Mouse (Mus musculus) embryonic facial prominence, embryonic 10.5 days (tissue): ENCODE measurements around the gene Gpnmb. TPM values are rescaled to one million over a fixed set of nuclear protein-coding genes. Genes with fewer than 3 reads are reported as not detected.
A peak's percentile ranks its signal among the peaks of the same experiment; 100 is the strongest.

ENCODE experiments used
- DNase-seq: peaks from one replicate; pipeline ENCODE4 v3.0.0-alpha.2; 2017; ENCODE audit warnings: low spot score
- H3K27ac ChIP-seq: fragments of 300-500 bp; sonication (generic); replicated peaks from 2 replicates; pipeline ENCODE4 v1.5.1; 2016; ENCODE audit warnings: mild to moderate bottlenecking
- H3K27me3 ChIP-seq: fragments of 300-500 bp; sonication (generic); replicated peaks from 2 replicates; pipeline ENCODE4 v1.6.1; 2016; ENCODE audit warnings: low read depth, mild to moderate bottlenecking; ENCODE audit not compliant: poor library complexity, severe bottlenecking
- H3K36me3 ChIP-seq: fragments of 300-500 bp; sonication (generic); replicated peaks from 2 replicates; pipeline ENCODE4 v1.6.1; 2016; ENCODE audit warnings: mild to moderate bottlenecking, moderate library complexity
- H3K4me1 ChIP-seq: fragments of 300-500 bp; sonication (generic); 2 replicates; pipeline ENCODE4 v1.6.1; 2016
- H3K4me3 ChIP-seq: fragments of 300-500 bp; sonication (generic); 2 replicates; pipeline ENCODE4 v1.5.1; 2016; ENCODE audit warnings: mild to moderate bottlenecking, moderate library complexity
- H3K9me3 ChIP-seq: fragments of 300-500 bp; sonication (generic); 2 replicates; pipeline ENCODE4 v1.6.1; 2016; ENCODE audit warnings: mild to moderate bottlenecking
- WGBS: fragments of 180-500 bp; shearing (Covaris S2); methylation state at CpG from one replicate; pipeline ENCODE4 v1.1.7; 2016; 5-methylcytosine and 5-hydroxymethylcytosine counted together
- polyA plus RNA-seq: library from polyadenylated mRNA; unstranded; fragments of >200 nt; fragmentation: Nextera tagmentation; extraction: Ambion mirVana; gene quantifications from 2 replicates; pipeline ENCODE4 v1.2.1, GENCODE M21; 2016

The Gpnmb gene
- polyA plus RNA-seq, 1 experiment from 2014 or later = 2.7 TPM

- Histone ChIP-seq H3K9me3 (no peaks in the 10 kb centered on the region), H3K4me1 (peaks cover 18% of the 10 kb centered on the region), H3K27ac (peak within 1 kb of the TSS; percentile 93), H3K36me3 (peaks cover 7% of the 10 kb centered on the region), H3K4me3 (peak within 1 kb of the TSS; percentile 95), H3K27me3 (no peaks in the 10 kb centered on the region)
- DNase-seq = peak; percentile 94
- under 1% methylated on average over 49 of the region's 49 CpGs for WGBS
Observed at GRCm38 (mm10) chr6:49073304-49074116, 37.2 kb downstream of the Gpnmb start, which contains the start of gene Malsu1. TSS of gene Malsu1 (plus strand) at chr6:49073795.

GRCm38 (mm10) chr6:49074117-49074490 lies 37.8 kb downstream of the Gpnmb start:
- H3K9me3 ChIP-seq = no peaks in the 10 kb centered on the region
- H3K27ac ChIP-seq = peak overlapping the region; percentile 93
- peak overlapping the region; percentile 95 for H3K4me3 ChIP-seq
- under 1% methylated on average over 19 of the region's 19 CpGs for WGBS
- peaks cover 11% of the 10 kb centered on the region for H3K36me3 ChIP-seq
- no peaks in the 10 kb centered on the region for H3K27me3 ChIP-seq
- peaks cover 18% of the 10 kb centered on the region for H3K4me1 ChIP-seq
- no peak for DNase-seq

GRCm38 (mm10) chr6:49077894-49078293 lies 41.5 kb downstream of the Gpnmb start:
- DNase-seq = no peak
- Histone ChIP-seq H3K27me3 (no peaks in the 10 kb centered on the region), H3K27ac (no peak overlapping the region), H3K9me3 (no peaks in the 10 kb centered on the region), H3K4me3 (no peak overlapping the region), H3K4me1 (peaks cover 17% of the 10 kb centered on the region), H3K36me3 (peaks cover 36% of the 10 kb centered on the region)
- 83% methylated on average over 2 of the region's 2 CpGs for WGBS

GRCm38 (mm10) chr6:49079313-49079712 lies 43.0 kb downstream of the Gpnmb start:
- Histone ChIP-seq H3K27ac (no peak overlapping the region), H3K27me3 (no peaks in the 10 kb centered on the region), H3K4me3 (no peak overlapping the region), H3K9me3 (no peaks in the 10 kb centered on the region), H3K36me3 (peaks cover 50% of the 10 kb centered on the region), H3K4me1 (peaks cover 11% of the 10 kb centered on the region)
- no peak for DNase-seq
- WGBS = 89% methylated on average over 1 of the region's 1 CpGs

GRCm38 (mm10) chr6:49083008-49083407 lies 46.7 kb downstream of the Gpnmb start:
- WGBS = 92% methylated on average over 4 of the region's 4 CpGs
- Histone ChIP-seq H3K9me3 (no peaks in the 10 kb centered on the region), H3K4me1 (no peaks in the 10 kb centered on the region), H3K27ac (no peak overlapping the region), H3K4me3 (no peak overlapping the region), H3K36me3 (peaks cover 82% of the 10 kb centered on the region), H3K27me3 (no peaks in the 10 kb centered on the region)
- no peak for DNase-seq

GRCm38 (mm10) chr6:49094968-49095367 lies 58.6 kb downstream of the Gpnmb start:
- no peaks in the 10 kb centered on the region for H3K4me1 ChIP-seq
- H3K4me3 ChIP-seq = no peak overlapping the region
- WGBS = 92% methylated on average over 10 of the region's 10 CpGs
- no peaks in the 10 kb centered on the region for H3K9me3 ChIP-seq
- H3K27me3 ChIP-seq = no peaks in the 10 kb centered on the region
- H3K36me3 ChIP-seq = peaks cover 100% of the 10 kb centered on the region
- no peak for DNase-seq
- H3K27ac ChIP-seq = no peak overlapping the region

GRCm38 (mm10) chr6:49096421-49096820 lies 60.1 kb downstream of the Gpnmb start:
- DNase-seq = no peak
- peaks cover 100% of the 10 kb centered on the region for H3K36me3 ChIP-seq
- no peak overlapping the region for H3K4me3 ChIP-seq
- no peaks in the 10 kb centered on the region for H3K27me3 ChIP-seq
- 90% methylated on average over 7 of the region's 7 CpGs for WGBS
- no peaks in the 10 kb centered on the region for H3K4me1 ChIP-seq
- H3K9me3 ChIP-seq = no peaks in the 10 kb centered on the region
- no peak overlapping the region for H3K27ac ChIP-seq

GRCm38 (mm10) chr6:49096933-49097461 lies 60.7 kb downstream of the Gpnmb start:
- WGBS = 80% methylated on average over 13 of the region's 13 CpGs
- Histone ChIP-seq H3K4me3 (no peak overlapping the region), H3K27ac (no peak overlapping the region), H3K27me3 (no peaks in the 10 kb centered on the region), H3K9me3 (no peaks in the 10 kb centered on the region), H3K4me1 (no peaks in the 10 kb centered on the region), H3K36me3 (peaks cover 100% of the 10 kb centered on the region)
- DNase-seq = no peak

- Histone ChIP-seq H3K4me1 (no peaks in the 10 kb centered on the region), H3K9me3 (no peaks in the 10 kb centered on the region), H3K4me3 (no peak overlapping the region), H3K27ac (no peak overlapping the region), H3K27me3 (no peaks in the 10 kb centered on the region), H3K36me3 (peaks cover 100% of the 10 kb centered on the region)
- no peak for DNase-seq
- WGBS = 90% methylated on average over 5 of the region's 5 CpGs
Observed at GRCm38 (mm10) chr6:49097596-49098110, 61.3 kb downstream of the Gpnmb start.

- Histone ChIP-seq H3K36me3 (peaks cover 100% of the 10 kb centered on the region), H3K27ac (no peak overlapping the region), H3K4me1 (no peaks in the 10 kb centered on the region), H3K4me3 (no peak overlapping the region), H3K9me3 (no peaks in the 10 kb centered on the region), H3K27me3 (no peaks in the 10 kb centered on the region)
- no peak for DNase-seq
- 84% methylated on average over 1 of the region's 1 CpGs for WGBS
Observed at GRCm38 (mm10) chr6:49099086-49099485, 62.7 kb downstream of the Gpnmb start.

- Histone ChIP-seq H3K36me3 (peaks cover 100% of the 10 kb centered on the region), H3K27me3 (no peaks in the 10 kb centered on the region), H3K4me1 (no peaks in the 10 kb centered on the region), H3K27ac (no peak overlapping the region), H3K9me3 (no peaks in the 10 kb centered on the region), H3K4me3 (no peak overlapping the region)
- 93% methylated on average over 15 of the region's 15 CpGs for WGBS
- no peak for DNase-seq
Observed at GRCm38 (mm10) chr6:49106746-49107500, 70.6 kb downstream of the Gpnmb start.

GRCm38 (mm10) chr6:49109196-49109595 lies 72.8 kb downstream of the Gpnmb start:
- Histone ChIP-seq H3K4me1 (no peaks in the 10 kb centered on the region), H3K9me3 (no peaks in the 10 kb centered on the region), H3K27ac (no peak overlapping the region), H3K27me3 (no peaks in the 10 kb centered on the region), H3K4me3 (no peak overlapping the region), H3K36me3 (peaks cover 96% of the 10 kb centered on the region)
- DNase-seq = no peak
- WGBS = 91% methylated on average over 2 of the region's 2 CpGs
